Mouse (Mus musculus) small intestine, adult 2 months (tissue): Measurements from ENCODE around the gene Arpp21. TPM values are rescaled to one million over a fixed set of nuclear protein-coding genes. Genes with fewer than 3 reads are reported as not detected.

Source experiments
- H3K27ac ChIP-seq: fragments of 200-500 bp; 2 replicates; pipeline ENCODE4 v1.5.1; 2012; ENCODE audit warnings: low read depth, low read length, control low read depth, inconsistent platforms; ENCODE audit not compliant: insufficient read depth
- H3K27me3 ChIP-seq: fragments of 200-500 bp; 2 replicates; pipeline ENCODE4 v1.6.1; 2012; ENCODE audit warnings: mild to moderate bottlenecking, moderate library complexity, low read length, inconsistent platforms; ENCODE audit not compliant: control insufficient read depth, insufficient read depth
- H3K36me3 ChIP-seq: fragments of 200-500 bp; 2 replicates; pipeline ENCODE4 v1.6.1; 2012; ENCODE audit warnings: mild to moderate bottlenecking, low read length, control low read depth, inconsistent platforms; ENCODE audit not compliant: control insufficient read depth, insufficient read depth
- H3K4me1 ChIP-seq: fragments of 200-500 bp; 2 replicates; pipeline ENCODE4 v1.6.1; 2012; ENCODE audit warnings: low read length, inconsistent platforms, mixed read lengths; ENCODE audit not compliant: control insufficient read depth, insufficient read depth, insufficient read length
- H3K4me3 ChIP-seq: fragments of 200-500 bp; 2 replicates; pipeline ENCODE4 v1.5.1; 2012; ENCODE audit warnings: low read depth, mild to moderate bottlenecking, control low read depth, inconsistent platforms, low read length, moderate library complexity
- CTCF ChIP-seq: fragments of 200-500 bp; IDR thresholded peaks from 2 replicates; pipeline ENCODE4 v1.5.1; 2012; ENCODE audit warnings: low read depth, mild to moderate bottlenecking, control low read depth, inconsistent platforms, low read length, moderate library complexity, mixed read lengths; ENCODE audit not compliant: insufficient replicate concordance, insufficient read length; ENCODE audit errors: extremely low read depth
- POLR2A ChIP-seq: fragments of 200-500 bp; IDR thresholded peaks from 2 replicates; pipeline ENCODE4 v1.6.1; 2012; ENCODE audit warnings: low read depth, mild to moderate bottlenecking, control low read depth, inconsistent platforms, low read length, moderate library complexity
- WGBS: fragments of 180-500 bp; shearing (Covaris S2); methylation state at CpG from one replicate; pipeline ENCODE4 v1.1.7; 2018; 5-methylcytosine and 5-hydroxymethylcytosine counted together
- polyA plus RNA-seq: library from polyadenylated mRNA; depleted of rRNA; stranded (reverse); fragments of >200 nt; gene quantifications from 2 replicates; pipeline ENCODE4 v1.2.3, GENCODE M21; 2012

Gene Arpp21
- polyA plus RNA-seq, 1 experiment: 0.60 TPM

- Histone ChIP-seq H3K36me3 (no peaks in the 10 kb centered on the region), H3K4me1 (no peaks in the 10 kb centered on the region), H3K4me3 (no peak overlapping the region), H3K27ac (no peak overlapping the region), H3K27me3 (no peaks in the 10 kb centered on the region)
- 72% methylated on average over 4 of the region's 4 CpGs for WGBS
- TF ChIP-seq CTCF: no peak
- no peak for TF ChIP-seq POLR2A
Observed at GRCm38 (mm10) chr9:112217161-112217560, 18.6 kb downstream of the Arpp21 start.

GRCm38 (mm10) chr9:112215030-112215806 is 20.5 kb downstream of the Arpp21 start:
- Histone ChIP-seq H3K4me1 (no peaks in the 10 kb centered on the region), H3K27ac (no peak overlapping the region), H3K4me3 (no peak overlapping the region), H3K27me3 (no peaks in the 10 kb centered on the region), H3K36me3 (no peaks in the 10 kb centered on the region)
- TF ChIP-seq POLR2A (no peak), CTCF (no peak)
- WGBS: 57% methylated on average over 10 of the region's 10 CpGs

- TF ChIP-seq POLR2A (no peak), CTCF (no peak)
Observed at GRCm38 (mm10) chr9:112213411-112214255, 22.1 kb downstream of the Arpp21 start.

GRCm38 (mm10) chr9:112209803-112210202 is 25.9 kb downstream of the Arpp21 start:
- Histone ChIP-seq H3K4me1 (no peaks in the 10 kb centered on the region), H3K27ac (no peak overlapping the region), H3K36me3 (no peaks in the 10 kb centered on the region), H3K4me3 (no peak overlapping the region), H3K27me3 (no peaks in the 10 kb centered on the region)
- no peak for TF ChIP-seq CTCF
- no peak for TF ChIP-seq POLR2A
- 64% methylated on average over 3 of the region's 3 CpGs for WGBS

More at GRCm38 (mm10) chr9:112213411-112214255, 22.1 kb downstream of the Arpp21 start:
- Histone ChIP-seq H3K4me1 (no peaks in the 10 kb centered on the region), H3K4me3 (no peak overlapping the region), H3K36me3 (no peaks in the 10 kb centered on the region), H3K27ac (no peak overlapping the region), H3K27me3 (no peaks in the 10 kb centered on the region)
- WGBS: 33% methylated on average over 10 of the region's 10 CpGs

GRCm38 (mm10) chr9:112207767-112208166 is 28.0 kb downstream of the Arpp21 start:
- H3K27me3 ChIP-seq: no peaks in the 10 kb centered on the region
- H3K36me3 ChIP-seq: no peaks in the 10 kb centered on the region
- no peaks in the 10 kb centered on the region for H3K4me1 ChIP-seq
- H3K4me3 ChIP-seq: no peak overlapping the region
- H3K27ac ChIP-seq: no peak overlapping the region
- TF ChIP-seq CTCF (no peak), POLR2A (no peak)
- 22% methylated on average over 4 of the region's 4 CpGs for WGBS

- Histone ChIP-seq H3K27ac (no peak overlapping the region), H3K36me3 (no peaks in the 10 kb centered on the region), H3K4me1 (no peaks in the 10 kb centered on the region), H3K4me3 (no peak overlapping the region), H3K27me3 (no peaks in the 10 kb centered on the region)
- WGBS: 71% methylated on average over 6 of the region's 6 CpGs
- TF ChIP-seq POLR2A (no peak), CTCF (no peak)
Observed at GRCm38 (mm10) chr9:112198296-112198695, 37.4 kb downstream of the Arpp21 start.

GRCm38 (mm10) chr9:112194049-112194448 is 41.7 kb downstream of the Arpp21 start:
- Histone ChIP-seq H3K36me3 (no peaks in the 10 kb centered on the region), H3K27ac (no peak overlapping the region), H3K4me3 (no peak overlapping the region), H3K27me3 (no peaks in the 10 kb centered on the region), H3K4me1 (no peaks in the 10 kb centered on the region)
- TF ChIP-seq POLR2A: no peak
